Mouse (Mus musculus) MEL (cell line): Measurements from ENCODE around the gene Ppt2. TPM values are rescaled to one million over a fixed set of nuclear protein-coding genes. Genes with fewer than 3 reads are reported as not detected.

Source experiments
- DNase-seq: peaks from one replicate; pipeline ENCODE4 v3.0.0; 2011; ENCODE audit warnings: low read depth, low spot score
- H3K27ac ChIP-seq: 2 replicates; pipeline ENCODE4 v1.5.1; 2012; ENCODE audit warnings: low read depth, mild to moderate bottlenecking, control low read depth, low read length, moderate library complexity; ENCODE audit not compliant: control insufficient read depth
- H3K27me3 ChIP-seq, 2 experiments: fragments of 150-350 bp in 1 of 2; sonication (generic) in 1 of 2; 2 replicates each; pipeline ENCODE4 v1.6.1; 2012; ENCODE audit warnings: low read length in 2 of 2, mild to moderate bottlenecking in 2 of 2, improper control_type of control experiment in 1 of 2, moderate library complexity in 1 of 2; ENCODE audit not compliant: insufficient read depth in 2 of 2, control insufficient read depth in 1 of 2
- H3K36me3 ChIP-seq, 2 experiments: 2 replicates each; pipeline ENCODE4 v1.6.1; 2012 to 2014; ENCODE audit warnings: low read length in 2 of 2, improper control_type of control experiment in 1 of 2, inconsistent platforms in 1 of 2, mild to moderate bottlenecking in 1 of 2; ENCODE audit not compliant: insufficient read depth in 2 of 2, control insufficient read depth in 1 of 2
- H3K4me1 ChIP-seq, 2 experiments: fragments of 150-350 bp in 1 of 2; sonication (generic) in 1 of 2; 2 replicates each; pipeline ENCODE4 v1.6.1; 2012; ENCODE audit warnings: low read length in 2 of 2, improper control_type of control experiment in 1 of 2, mild to moderate bottlenecking in 1 of 2; ENCODE audit not compliant: insufficient read depth in 2 of 2, control insufficient read depth in 1 of 2
- H3K4me3 ChIP-seq, 2 experiments: fragments of 150-350 bp in 1 of 2; sonication (generic) in 1 of 2; 2 replicates each; pipeline ENCODE4 v1.5.1; 2012; ENCODE audit warnings: low read depth in 2 of 2, low read length in 2 of 2, mild to moderate bottlenecking in 2 of 2, moderate library complexity in 2 of 2, control low read depth in 1 of 2, improper control_type of control experiment in 1 of 2; ENCODE audit not compliant: control insufficient read depth in 1 of 2, insufficient read depth in 1 of 2
- H3K79me2 ChIP-seq: 2 replicates; pipeline ENCODE4 v1.6.1; 2012; ENCODE audit warnings: mild to moderate bottlenecking, low read length, moderate library complexity; ENCODE audit not compliant: control insufficient read depth, poor library complexity, insufficient read depth
- H3K9ac ChIP-seq: 2 replicates; pipeline ENCODE4 v1.6.1; 2012; ENCODE audit warnings: low read depth, mild to moderate bottlenecking, control low read depth, low read length, moderate library complexity; ENCODE audit not compliant: control insufficient read depth, poor library complexity, severe bottlenecking
- H3K9me3 ChIP-seq: fragments of 150-350 bp; sonication (generic); replicated peaks from 2 replicates; pipeline ENCODE4 v1.6.1; 2012; ENCODE audit warnings: mild to moderate bottlenecking, low read length, improper control_type of control experiment, moderate library complexity; ENCODE audit not compliant: insufficient read depth
- CHD2 ChIP-seq: IDR thresholded peaks from 2 replicates; pipeline ENCODE4 v1.6.1; 2011; ENCODE audit warnings: low read length, improper control_type of control experiment
- ELF1 ChIP-seq: IDR thresholded peaks from 2 replicates; pipeline ENCODE4 v1.6.1; 2014; ENCODE audit warnings: low read depth, mild to moderate bottlenecking, inconsistent platforms, low read length, improper control_type of control experiment, moderate library complexity
- EP300 ChIP-seq, 2 experiments: IDR thresholded peaks; 2 replicates each; pipeline ENCODE4 v1.6.1; 2011; ENCODE audit warnings: improper control_type of control experiment in 2 of 2, low read length in 2 of 2, low read depth in 1 of 2, mild to moderate bottlenecking in 1 of 2
- ETS1 ChIP-seq: IDR thresholded peaks from 2 replicates; pipeline ENCODE4 v1.6.1; 2012; ENCODE audit warnings: low read depth, mild to moderate bottlenecking, inconsistent platforms, low read length, improper control_type of control experiment, moderate library complexity
- GABPA ChIP-seq: IDR thresholded peaks from 2 replicates; pipeline ENCODE4 v1.6.1; 2012; ENCODE audit warnings: low read depth, mild to moderate bottlenecking, inconsistent platforms, low read length, improper control_type of control experiment, moderate library complexity
- GATA1 ChIP-seq: IDR thresholded peaks from 2 replicates; pipeline ENCODE4 v1.6.1; 2011; ENCODE audit warnings: low read depth, low read length, improper control_type of control experiment
- HCFC1 ChIP-seq: IDR thresholded peaks from 2 replicates; pipeline ENCODE4 v1.6.1; 2012; ENCODE audit warnings: low read depth, mild to moderate bottlenecking, inconsistent platforms, low read length, improper control_type of control experiment, moderate library complexity
- KAT2A ChIP-seq: conservative IDR thresholded peaks from 2 replicates; pipeline ENCODE4 v1.6.1; 2012; ENCODE audit warnings: low read depth, low read length, improper control_type of control experiment, inconsistent platforms
- MAX ChIP-seq: IDR thresholded peaks from 2 replicates; pipeline ENCODE4 v1.6.1; 2011; ENCODE audit warnings: low read length, improper control_type of control experiment
- MAZ ChIP-seq: IDR thresholded peaks from 2 replicates; pipeline ENCODE4 v1.6.1; 2012; ENCODE audit warnings: low read depth, mild to moderate bottlenecking, inconsistent platforms, low read length, improper control_type of control experiment
- MXI1 ChIP-seq: IDR thresholded peaks from 2 replicates; pipeline ENCODE4 v1.6.1; 2011; ENCODE audit warnings: mild to moderate bottlenecking, low read depth, low read length, improper control_type of control experiment
- MYC ChIP-seq: IDR thresholded peaks from 2 replicates; pipeline ENCODE4 v1.6.1; 2011; ENCODE audit warnings: low read depth, mild to moderate bottlenecking, low read length, improper control_type of control experiment, moderate library complexity
- NRF1 ChIP-seq: IDR thresholded peaks from 2 replicates; pipeline ENCODE4 v1.6.1; 2014; ENCODE audit warnings: low read depth, mild to moderate bottlenecking, inconsistent platforms, low read length, improper control_type of control experiment, moderate library complexity; ENCODE audit not compliant: poor library complexity, insufficient read depth, severe bottlenecking
- POLR2A ChIP-seq, 2 experiments: IDR thresholded peaks; 2 replicates each; pipeline ENCODE4 v1.6.1; 2011 to 2012; ENCODE audit warnings: low read length in 2 of 2, mild to moderate bottlenecking in 2 of 2, control low read depth in 1 of 2, improper control_type of control experiment in 1 of 2, low read depth in 1 of 2, moderate library complexity in 1 of 2; ENCODE audit not compliant: control insufficient read depth in 1 of 2, insufficient read depth in 1 of 2, poor library complexity in 1 of 2
- RAD21 ChIP-seq: IDR thresholded peaks from 2 replicates; pipeline ENCODE4 v1.6.1; 2011; ENCODE audit warnings: mild to moderate bottlenecking, low read depth, low read length, improper control_type of control experiment
- RCOR1 ChIP-seq: IDR thresholded peaks from 2 replicates; pipeline ENCODE4 v1.6.1; 2012; ENCODE audit warnings: low read depth, mild to moderate bottlenecking, inconsistent platforms, low read length, improper control_type of control experiment
- SIN3A ChIP-seq: IDR thresholded peaks from 2 replicates; pipeline ENCODE4 v1.6.1; 2012; ENCODE audit warnings: low read length, improper control_type of control experiment, inconsistent platforms
- SMC3 ChIP-seq: IDR thresholded peaks from 2 replicates; pipeline ENCODE4 v1.6.1; 2011; ENCODE audit warnings: low read depth, low read length, improper control_type of control experiment
- TAL1 ChIP-seq: IDR thresholded peaks from 2 replicates; pipeline ENCODE4 v1.6.1; 2012; ENCODE audit warnings: mild to moderate bottlenecking, inconsistent platforms, low read length, moderate library complexity, mixed read lengths
- TBP ChIP-seq: IDR thresholded peaks from 2 replicates; pipeline ENCODE4 v1.8.0; 2011; ENCODE audit warnings: low read depth, low read length, improper control_type of control experiment
- TCF12 ChIP-seq: IDR thresholded peaks from 2 replicates; pipeline ENCODE4 v1.6.1; 2014; ENCODE audit warnings: low read depth, mild to moderate bottlenecking, inconsistent platforms, low read length, improper control_type of control experiment, moderate library complexity
- ZC3H11A ChIP-seq: IDR thresholded peaks from 2 replicates; pipeline ENCODE4 v1.6.1; 2012; ENCODE audit warnings: low read depth, mild to moderate bottlenecking, inconsistent platforms, low read length, improper control_type of control experiment
- ZNF384 ChIP-seq: IDR thresholded peaks from 2 replicates; pipeline ENCODE4 v1.6.1; 2012; ENCODE audit warnings: low read depth, mild to moderate bottlenecking, inconsistent platforms, low read length, improper control_type of control experiment
- polyA plus RNA-seq, 2 experiments: library from polyadenylated mRNA; stranded (reverse) in 1 of 2; unstranded in 1 of 2; fragments of >175 nt in 1 of 2; fragments of >200 nt in 1 of 2; gene quantifications; 2 replicates each; pipeline versions ENCODE4 v1.2.1 to v1.2.4; 2012; ENCODE audit warnings: low replicate concordance in 2 of 2, low read depth in 1 of 2; ENCODE audit not compliant: insufficient read length in 2 of 2, insufficient read depth in 1 of 2, missing spikeins in 1 of 2
- total RNA-seq: library from RNA; depleted of rRNA; stranded (reverse); fragments of 300-350 nt; gene quantifications from 2 replicates; pipeline ENCODE4 v1.2.3, GENCODE M21; 2012

Ppt2 gene
- total and polyA plus RNA-seq, 3 experiments: 29.2 to 147 (median 67.1) TPM

- Histone ChIP-seq H3K79me2 (peaks cover 46% of the 10 kb centered on the region), H3K9me3 (no peaks in the 10 kb centered on the region), H3K27ac (peak within 1 kb of the TSS; percentile 87), H3K4me3 (peak within 1 kb of the TSS; percentile 95 to 99), H3K36me3 (peaks cover 0 to 10% of the 10 kb centered on the region in 2 experiments; a peak in 2 of 4 replicates), H3K27me3 (no peaks in the 10 kb centered on the region), H3K4me1 (peaks cover 4 to 22% of the 10 kb centered on the region in 2 experiments; a peak in 3 of 4 replicates), H3K9ac (peak within 1 kb of the TSS; percentile 98)
- TF ChIP-seq ETS1: peak; percentile 30; the same call in 1 of the 2 replicates
- TF ChIP-seq ELF1: peak; percentile 81
- no peak for TF ChIP-seq EP300 (IDR thresholded peaks at IDR 0.05; ENCODE audit: low read depth in 1 of 2, low read length in 2 of 2)
- peak; percentile 84 for TF ChIP-seq HCFC1
- TF ChIP-seq RCOR1: no peak
- TF ChIP-seq SMC3: no peak
- 0 out of 2 replicates have a peak, but pooled peaks have one; percentile 34 for TF ChIP-seq TCF12
- no peak for TF ChIP-seq GABPA
- peak in 1 of 2 experiments; percentile 65; a peak in 2 of 4 replicates for TF ChIP-seq POLR2A (IDR thresholded peaks at IDR 0.05; ENCODE audit: control insufficient read depth in 1 of 2, insufficient read depth in 1 of 2, low read depth in 1 of 2, low read length in 2 of 2, poor library complexity in 1 of 2)
- no peak for TF ChIP-seq ZC3H11A
- TF ChIP-seq ZNF384: peak; percentile 96
- peak; percentile 73 for TF ChIP-seq MYC
- TF ChIP-seq MXI1: peak; percentile 71
- TF ChIP-seq SIN3A: peak; percentile 88
- peak; percentile 67; the same call in 1 of the 2 replicates for TF ChIP-seq MAX
- peak; percentile 93 for TF ChIP-seq CHD2
- TF ChIP-seq KAT2A: peak; percentile 69
- 0 out of 2 replicates have a peak, but pooled peaks have one; percentile 37 for TF ChIP-seq GATA1
- peak; percentile 77 for TF ChIP-seq NRF1
- TF ChIP-seq RAD21: no peak
- TF ChIP-seq TBP: 0 out of 2 replicates have a peak, but pooled peaks have one; percentile 28
- peak; percentile 92 for TF ChIP-seq MAZ
- no peak for TF ChIP-seq TAL1
- peak; percentile 100 for DNase-seq
These were observed 24.8 kb downstream of the Ppt2 start, which contains the start of gene Rnf5 for GRCm38 (mm10) chr17:34603375-34604060. Gene Rnf5 (minus strand): TSS chr17:34603690.
